Mouse (Mus musculus): ENCODE results near the gene Patl2.
"Not testable (repeated sequence)": the region's sequence is repeated elsewhere in the genome, so short reads cannot be mapped to it uniquely, and the experiment has no call there.

Patl2 gene

DNA sequence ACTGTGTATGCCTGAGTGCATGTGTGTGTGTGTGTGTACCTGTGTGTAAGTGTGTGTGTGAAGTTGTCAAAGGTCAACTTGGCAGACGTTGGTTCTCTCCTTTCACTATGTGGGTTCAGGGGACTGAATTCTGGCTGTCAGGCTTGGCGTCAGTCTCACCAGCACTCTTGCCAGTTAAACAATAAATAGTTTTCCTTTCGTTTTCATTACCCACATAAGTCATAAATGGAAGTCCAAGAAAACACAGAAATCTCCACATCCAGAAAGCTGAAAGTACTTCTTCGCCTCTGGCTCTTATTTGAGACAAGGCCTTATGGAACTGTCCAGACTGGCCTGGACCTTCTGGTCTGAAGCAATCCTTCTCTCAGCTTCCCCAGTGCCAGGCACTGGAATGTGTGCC, 40.2 kb downstream of the Patl2 start:
- in situ Hi-C loops (cut with MboI, MseI) = no loop called here

GRCm38 (mm10) chr2:122143111-122143510, 42.9 kb downstream of the Patl2 start:
- in situ Hi-C loops (cut with MboI, MseI) = no loop called here

- in situ Hi-C loops (cut with MboI, MseI) = no loop called here
These were observed 44.5 kb downstream of the Patl2 start for GRCm38 (mm10) chr2:122141332-122141967.

DNA sequence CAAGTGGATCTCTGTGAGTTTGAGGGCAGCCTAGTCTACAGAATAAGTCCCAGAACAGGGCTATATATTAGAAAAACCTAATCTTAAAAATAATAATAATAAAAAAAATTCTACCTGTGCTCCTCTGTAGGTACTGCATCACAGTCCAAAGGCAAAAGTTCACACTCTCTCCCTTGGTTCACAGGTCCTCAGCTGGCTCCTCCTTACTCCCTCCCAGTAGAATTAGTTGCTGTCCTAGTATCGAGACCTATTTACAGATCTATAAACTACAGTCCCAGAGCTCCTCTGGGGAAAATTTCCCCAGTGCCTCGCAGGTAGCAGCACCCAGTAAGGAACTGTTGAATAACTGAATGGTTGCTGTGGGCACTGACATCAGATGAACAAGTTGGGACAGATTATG, 45.2 kb downstream of the Patl2 start:
- in situ Hi-C loops (cut with MboI, MseI) = no loop called here

DNA sequence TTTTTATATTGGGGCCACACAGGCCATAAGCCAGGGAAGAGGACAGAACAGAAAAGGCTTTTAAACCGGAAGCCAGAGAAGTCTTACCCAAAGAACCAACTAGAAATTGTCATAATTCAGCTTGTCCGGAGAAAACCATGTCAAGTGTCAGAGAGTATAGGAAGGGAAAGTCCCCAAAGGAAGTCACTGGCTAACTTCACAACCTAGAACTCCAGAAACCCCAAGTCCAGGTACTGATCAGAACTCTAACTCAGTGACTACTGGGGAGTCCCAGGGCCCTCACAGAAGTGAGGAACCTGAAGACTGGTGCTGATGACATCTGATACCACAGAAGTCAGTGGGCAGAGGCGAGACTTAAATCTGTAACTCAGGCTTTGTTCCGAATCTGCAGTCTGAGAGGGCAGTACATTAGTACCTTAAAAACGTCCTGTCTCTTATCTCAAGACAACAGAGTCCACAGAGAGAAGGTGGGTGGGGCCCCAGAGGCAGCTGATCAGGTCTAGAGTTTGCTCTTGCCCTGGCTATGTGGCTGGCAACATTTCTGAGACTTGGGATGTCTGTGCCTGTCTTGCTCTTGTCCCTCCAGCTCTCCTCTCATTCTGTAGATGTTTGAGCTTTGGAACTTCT, 48.0 kb downstream of the Patl2 start:
- in situ Hi-C loops (cut with MboI, MseI) = no loop called here

- in situ Hi-C loops (cut with MboI, MseI) = no loop called here
These were observed 53.4 kb downstream of the Patl2 start for GRCm38 (mm10) chr2:122132618-122133017.

- in situ Hi-C loops (cut with MboI, MseI) = no loop called here
These were observed 53.9 kb downstream of the Patl2 start for GRCm38 (mm10) chr2:122132078-122132477.

GRCm38 (mm10) chr2:122127635-122128034, 58.4 kb downstream of the Patl2 start:
- in situ Hi-C loops (cut with MboI, MseI) = no loop called here

DNA sequence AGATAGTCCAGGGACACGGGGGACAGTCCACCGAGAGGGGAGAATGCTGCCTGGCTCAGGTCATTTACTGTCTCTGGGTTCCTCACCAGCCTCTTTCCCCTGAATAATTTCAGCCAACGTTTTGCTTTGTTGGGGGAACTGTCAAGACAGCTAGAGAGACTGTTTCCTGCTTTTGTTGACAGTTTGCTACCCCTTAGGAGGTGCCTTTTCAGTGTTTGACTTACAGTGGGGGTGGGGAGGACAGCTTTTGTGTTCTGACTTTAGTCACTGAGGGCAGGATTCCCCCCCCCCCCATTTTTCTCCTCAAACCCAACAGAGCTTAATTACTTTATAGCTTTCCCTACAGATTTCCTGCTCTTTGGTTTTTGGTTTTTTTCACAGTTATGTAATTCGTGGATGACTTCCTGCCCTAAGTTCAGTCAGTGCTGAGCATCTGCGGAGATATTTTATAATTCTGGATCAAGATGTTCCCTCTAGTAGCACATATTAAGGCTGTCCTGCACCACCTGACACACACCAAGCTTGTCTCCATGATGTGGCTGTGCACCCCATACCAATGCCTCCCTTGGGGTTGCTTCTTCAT, 59.1 kb downstream of the Patl2 start:
- in situ Hi-C loops (cut with MboI, MseI) = no loop called here

DNA sequence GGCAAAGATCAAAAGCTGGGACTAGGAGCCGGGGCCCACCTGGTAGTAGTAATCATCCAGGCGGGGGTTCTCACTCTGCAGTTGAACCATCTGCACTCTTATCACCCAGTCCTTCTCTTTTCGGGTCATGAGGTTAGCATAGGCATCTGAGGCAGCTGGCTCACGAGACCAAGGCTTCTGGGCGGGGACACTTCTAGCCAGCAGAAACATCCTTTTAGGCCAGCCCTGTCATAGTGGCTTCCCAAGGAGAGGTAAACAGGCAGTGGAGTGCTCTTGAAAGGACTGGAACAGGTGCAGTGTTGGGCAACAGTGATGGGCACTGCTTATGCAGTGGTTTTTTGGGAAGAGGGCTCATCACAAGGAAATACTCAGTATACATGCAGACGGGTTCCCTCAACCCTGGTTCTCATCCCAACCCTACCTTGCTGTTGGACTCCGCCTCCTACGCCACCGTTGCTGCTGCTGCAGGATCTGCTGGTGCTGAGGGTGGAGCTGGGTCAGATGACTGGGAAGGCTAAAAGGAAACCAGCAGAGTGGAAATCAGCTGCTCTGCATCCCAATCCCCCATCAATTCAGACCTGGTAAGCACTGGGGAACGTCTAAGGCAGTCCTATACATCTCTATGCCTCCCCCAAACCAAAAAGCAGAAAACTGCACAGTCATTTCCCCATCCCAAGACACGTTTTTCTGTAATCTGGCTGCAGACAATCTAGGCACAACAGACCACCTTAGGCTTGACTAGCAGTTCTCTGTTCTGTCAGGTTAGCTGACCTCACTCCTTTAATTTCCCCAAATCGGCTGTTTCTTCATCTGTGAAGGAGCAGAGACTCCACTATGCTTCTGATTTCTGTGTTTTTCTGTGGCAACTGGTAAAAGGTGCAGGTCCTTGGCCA, 60.1 kb downstream of the Patl2 start:
- in situ Hi-C loops (cut with MboI, MseI) = no loop called here

DNA sequence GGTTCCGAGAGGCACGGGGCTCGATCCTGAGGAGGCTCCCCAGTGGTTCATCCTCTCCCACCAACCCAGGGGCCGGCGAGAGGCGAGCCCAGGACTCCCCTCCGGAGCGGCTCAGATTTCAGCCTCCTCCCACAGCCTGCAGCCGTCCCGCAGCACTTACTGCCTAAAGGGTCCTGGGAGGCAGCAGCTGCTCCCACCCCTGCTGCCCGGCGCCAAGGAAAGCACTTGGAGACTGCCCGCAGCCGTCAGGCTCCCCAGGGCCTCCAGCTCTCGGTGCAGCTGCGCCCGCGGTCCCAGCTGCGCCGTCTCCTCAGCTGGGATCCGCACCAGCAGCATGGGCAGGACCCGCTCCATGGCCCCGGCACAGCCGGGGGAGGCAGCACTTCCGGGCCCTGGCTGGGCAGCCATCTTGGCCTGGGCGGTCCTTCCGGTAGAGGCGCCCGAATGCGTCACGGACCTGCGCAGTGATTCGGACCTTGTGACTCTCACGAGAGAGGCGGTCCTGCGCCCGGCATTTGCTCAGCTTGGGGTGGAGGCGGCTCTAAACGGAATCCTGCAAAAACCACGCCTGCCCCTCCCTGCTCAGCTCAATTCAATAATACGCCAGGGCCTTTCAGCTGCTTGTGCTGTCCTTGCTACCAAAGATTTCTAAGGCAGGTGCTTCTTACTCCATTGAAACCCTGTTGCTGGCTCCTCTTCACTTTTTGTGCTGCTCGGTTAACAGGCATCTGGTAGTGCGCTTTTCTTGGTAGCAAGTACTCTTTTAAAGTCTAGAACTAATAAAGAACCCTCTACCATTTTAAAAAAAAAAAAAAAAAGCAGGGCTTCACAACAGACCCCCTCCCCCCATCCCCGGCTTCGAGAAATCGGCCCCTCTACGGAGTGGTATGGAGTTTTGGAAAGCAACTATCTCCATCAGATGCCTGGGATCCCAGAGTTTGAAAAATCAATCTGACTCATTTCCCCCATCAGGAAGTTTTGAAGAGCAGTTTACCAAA, 67.7 kb downstream of the Patl2 start, which contains the start of gene Spg11:
Gene Spg11, minus strand, starts transcription at position 426 of the 998 bp plus-strand sequence.
- in situ Hi-C loops (cut with MboI, MseI) = no loop called here

GRCm38 (mm10) chr2:122116888-122117287, 69.1 kb downstream of the Patl2 start:
- in situ Hi-C loops (cut with MboI, MseI) = no loop called here

- in situ Hi-C loops (cut with MboI, MseI) = no loop called here
These were observed 76.3 kb downstream of the Patl2 start for GRCm38 (mm10) chr2:122109714-122110113.

DNA sequence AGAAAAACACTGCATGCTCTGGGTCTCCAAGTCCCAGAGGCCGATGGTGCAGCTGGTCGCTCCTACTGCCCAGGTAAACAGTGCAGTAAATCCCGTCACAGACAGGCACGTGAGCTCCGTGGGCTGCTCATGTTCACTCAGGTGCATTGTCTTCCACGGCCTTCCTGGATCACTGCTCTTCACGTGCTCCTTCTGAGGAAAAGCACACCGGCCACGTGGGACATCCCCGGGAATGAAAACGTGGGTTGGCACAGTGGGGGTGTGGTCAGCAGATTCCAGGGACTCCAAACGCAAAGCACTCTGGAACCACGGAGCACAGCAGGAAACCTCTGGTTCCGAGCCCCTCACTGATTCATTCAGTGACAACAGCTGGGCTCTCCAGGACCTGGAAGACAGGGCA, 77.9 kb downstream of the Patl2 start:
- in situ Hi-C loops (cut with MboI, MseI) = no loop called here

- in situ Hi-C loops (cut with MboI, MseI) = no loop called here
These were observed 83.9 kb downstream of the Patl2 start for GRCm38 (mm10) chr2:122102070-122102469.

- in situ Hi-C loops (cut with MboI, MseI) = not testable (repeated sequence)
These were observed 88.3 kb downstream of the Patl2 start for GRCm38 (mm10) chr2:122097686-122098085.

DNA sequence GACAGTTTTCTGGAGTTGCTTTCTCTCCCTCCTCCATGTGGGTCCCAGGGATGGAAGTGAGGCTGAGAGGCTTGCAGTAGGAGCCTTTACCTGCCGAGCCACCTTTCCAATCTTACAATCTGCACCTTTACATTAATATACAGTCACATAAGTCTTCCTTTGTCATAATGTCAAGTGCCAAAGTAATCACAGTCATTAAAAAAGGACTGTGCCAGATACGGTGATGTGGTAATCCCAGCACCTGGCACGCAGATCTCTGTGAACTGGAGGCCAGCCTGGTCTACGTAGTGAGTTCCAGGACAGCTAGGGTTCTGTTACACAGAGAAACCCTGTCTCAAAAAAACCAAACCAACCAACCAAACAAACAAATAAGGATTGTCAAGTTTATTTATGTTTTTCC, 92.1 kb downstream of the Patl2 start:
- in situ Hi-C loops (cut with MboI, MseI) = no loop called here

- in situ Hi-C loops (cut with MboI, MseI) = no loop called here
These were observed 99.5 kb downstream of the Patl2 start for GRCm38 (mm10) chr2:122086446-122086845.

DNA sequence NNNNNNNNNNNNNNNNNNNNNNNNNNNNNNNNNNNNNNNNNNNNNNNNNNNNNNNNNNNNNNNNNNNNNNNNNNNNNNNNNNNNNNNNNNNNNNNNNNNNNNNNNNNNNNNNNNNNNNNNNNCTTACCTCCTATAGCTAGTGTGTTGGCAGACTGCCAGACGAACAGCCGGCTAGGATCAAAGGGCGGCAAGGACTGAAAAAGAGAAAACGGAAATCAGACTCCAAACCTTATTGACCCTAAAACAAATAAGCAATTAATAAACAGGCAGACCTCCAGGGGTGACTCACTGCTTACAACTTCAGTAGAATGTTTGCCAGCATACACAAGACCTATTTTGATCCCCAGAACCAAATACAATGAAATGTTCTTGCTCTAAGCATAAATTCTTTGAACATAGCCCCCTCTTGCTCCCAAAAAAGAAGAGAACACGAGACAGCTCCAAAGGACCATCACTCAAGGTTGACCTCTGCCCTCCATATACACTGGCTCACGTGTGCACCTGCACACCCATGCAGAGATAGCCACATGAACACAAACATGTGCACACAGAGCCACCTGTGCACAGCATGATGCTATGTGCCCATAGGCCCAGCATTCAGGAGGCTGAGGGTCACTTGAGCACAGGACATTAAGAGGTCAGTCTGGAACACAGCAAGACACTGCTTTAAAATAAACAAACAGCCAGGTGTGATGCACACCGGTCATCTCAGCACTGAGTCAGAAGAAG, 104.1 kb downstream of the Patl2 start:
- in situ Hi-C loops (cut with MboI, MseI) = no loop called here

All from regulatory T cell (primary cell).